Mouse (Mus musculus) lung, postnatal 25 days (tissue): Measurements from ENCODE around the gene Gm21188.
"Not testable (repeated sequence)": the region's sequence is repeated elsewhere in the genome, so short reads cannot be mapped to it uniquely, and the experiment has no call there.

Source experiments
- DNase-seq: peaks from one replicate; pipeline ENCODE4 v3.0.0; 2022; ENCODE audit warnings: low spot score

The Gm21188 gene

GRCm38 (mm10) chr13:120052085-120052484, at the start of gene Gm21188:
Gene Gm21188, minus strand, starts transcription at chr13:120052194.
- not testable (repeated sequence) for DNase-seq

GRCm38 (mm10) chr13:120099327-120099726, 47.3 kb upstream of the Gm21188 start:
- DNase-seq = not testable (repeated sequence)

- DNase-seq = not testable (repeated sequence)
Measured at GRCm38 (mm10) chr13:120096938-120097256, 44.9 kb upstream of the Gm21188 start.

GRCm38 (mm10) chr13:120096241-120096937, 44.4 kb upstream of the Gm21188 start:
- not testable (repeated sequence) for DNase-seq

GRCm38 (mm10) chr13:120092950-120093349, 41.0 kb upstream of the Gm21188 start:
- DNase-seq = not testable (repeated sequence)

GRCm38 (mm10) chr13:120079644-120080043, 27.6 kb upstream of the Gm21188 start:
- DNase-seq = not testable (repeated sequence)

GRCm38 (mm10) chr13:120070878-120071277, 18.9 kb upstream of the Gm21188 start:
- not testable (repeated sequence) for DNase-seq

- DNase-seq = not testable (repeated sequence)
Measured at GRCm38 (mm10) chr13:120070012-120070598, 18.1 kb upstream of the Gm21188 start.

GRCm38 (mm10) chr13:120063439-120064089, 11.6 kb upstream of the Gm21188 start:
- not testable (repeated sequence) for DNase-seq

- not testable (repeated sequence) for DNase-seq
Measured at GRCm38 (mm10) chr13:120062903-120063302, 10.9 kb upstream of the Gm21188 start.

- DNase-seq = not testable (repeated sequence)
Measured at GRCm38 (mm10) chr13:120048608-120049007, 3.4 kb downstream of the Gm21188 start.

- DNase-seq = not testable (repeated sequence)
Measured at GRCm38 (mm10) chr13:120048186-120048585, 3.8 kb downstream of the Gm21188 start.

- DNase-seq = not testable (repeated sequence)
Measured at GRCm38 (mm10) chr13:120046422-120047209, 5.4 kb downstream of the Gm21188 start.

- DNase-seq = not testable (repeated sequence)
Measured at GRCm38 (mm10) chr13:120041145-120041544, 10.8 kb downstream of the Gm21188 start.

GRCm38 (mm10) chr13:120037881-120038280, 14.1 kb downstream of the Gm21188 start:
- not testable (repeated sequence) for DNase-seq

GRCm38 (mm10) chr13:120036577-120037115, 15.3 kb downstream of the Gm21188 start:
- peak; percentile 21 for DNase-seq

- DNase-seq = not testable (repeated sequence)
Measured at GRCm38 (mm10) chr13:120035151-120035550, 16.8 kb downstream of the Gm21188 start.

GRCm38 (mm10) chr13:120034637-120035036, 17.4 kb downstream of the Gm21188 start:
- not testable (repeated sequence) for DNase-seq

GRCm38 (mm10) chr13:120033516-120034190, 18.3 kb downstream of the Gm21188 start:
- peak; percentile 33 for DNase-seq

GRCm38 (mm10) chr13:120031676-120032075, 20.3 kb downstream of the Gm21188 start:
- peak; percentile 20 for DNase-seq

GRCm38 (mm10) chr13:120027368-120027767, 24.6 kb downstream of the Gm21188 start:
- not testable (repeated sequence) for DNase-seq
